Mouse (Mus musculus) lung, postnatal 25 days (tissue): ENCODE measurements around the gene Dcp1a.

Source experiments
- DNase-seq: peaks from one replicate; pipeline ENCODE4 v3.0.0; 2022; ENCODE audit warnings: low spot score

Dcp1a gene

DNA sequence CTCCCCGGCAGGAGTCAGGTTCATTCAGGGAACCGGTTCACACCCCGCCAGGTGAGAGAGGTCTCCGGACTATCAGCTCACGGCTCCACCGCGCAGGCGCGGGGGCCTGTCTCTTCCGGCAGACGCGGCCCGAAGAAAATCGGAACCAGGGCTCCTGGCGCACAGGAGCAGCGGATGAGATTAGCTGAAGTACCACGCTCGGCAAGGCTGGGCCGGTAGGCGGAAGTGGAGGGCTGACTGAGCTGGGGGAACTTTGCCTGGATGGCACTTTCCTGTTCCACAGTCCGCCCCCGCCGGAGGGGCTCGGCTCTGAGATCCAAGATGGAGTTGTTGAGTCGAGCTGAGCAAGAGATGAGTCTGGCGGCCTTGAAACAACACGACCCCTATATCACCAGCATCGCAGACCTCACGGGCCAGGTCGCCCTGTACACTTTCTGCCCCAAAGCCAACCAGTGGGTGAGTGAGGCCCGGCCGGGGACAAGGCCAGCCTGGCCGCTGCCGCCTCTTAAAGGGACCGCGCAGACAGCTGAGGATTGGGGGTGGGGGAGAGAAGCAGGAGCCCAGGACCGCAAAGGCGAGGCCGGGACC lies at the start of gene Dcp1a:
TSS of gene Dcp1a (plus strand) at position 175 of the 588 bp plus-strand sequence.
- DNase-seq, result peak; percentile 96

- DNase-seq, result no peak
Measured at GRCm38 (mm10) chr14:30429606-30430005, 49.7 kb upstream of the Dcp1a start.

GRCm38 (mm10) chr14:30430026-30430425 lies 49.3 kb upstream of the Dcp1a start:
- no peak for DNase-seq

DNA sequence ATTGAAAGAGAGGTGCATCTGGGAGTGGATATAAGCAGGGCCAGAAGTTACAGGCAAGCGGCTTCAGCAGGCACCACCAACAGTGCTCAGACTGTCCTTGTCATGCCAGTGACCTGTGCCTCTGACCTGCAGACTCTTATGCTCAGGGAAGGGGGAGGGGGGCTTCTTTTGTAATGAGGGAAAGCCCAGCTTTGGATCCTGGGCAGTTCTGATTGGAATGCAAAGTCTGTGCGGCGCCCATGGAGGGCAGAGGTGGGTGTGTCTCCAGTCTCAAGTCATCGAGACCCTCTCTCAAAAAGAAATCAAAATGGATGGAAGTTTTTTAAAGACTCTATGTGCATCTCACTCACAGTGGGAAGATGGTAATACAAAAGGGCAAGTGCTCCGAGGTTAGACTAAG lies 48.9 kb upstream of the Dcp1a start:
- no peak for DNase-seq

- peak; percentile 39 for DNase-seq
Measured at GRCm38 (mm10) chr14:30435316-30435715, 44.0 kb upstream of the Dcp1a start.

GRCm38 (mm10) chr14:30439915-30440314 lies 39.4 kb upstream of the Dcp1a start:
- DNase-seq, result no peak

GRCm38 (mm10) chr14:30455801-30456595 lies 23.3 kb upstream of the Dcp1a start:
- no peak for DNase-seq

DNA sequence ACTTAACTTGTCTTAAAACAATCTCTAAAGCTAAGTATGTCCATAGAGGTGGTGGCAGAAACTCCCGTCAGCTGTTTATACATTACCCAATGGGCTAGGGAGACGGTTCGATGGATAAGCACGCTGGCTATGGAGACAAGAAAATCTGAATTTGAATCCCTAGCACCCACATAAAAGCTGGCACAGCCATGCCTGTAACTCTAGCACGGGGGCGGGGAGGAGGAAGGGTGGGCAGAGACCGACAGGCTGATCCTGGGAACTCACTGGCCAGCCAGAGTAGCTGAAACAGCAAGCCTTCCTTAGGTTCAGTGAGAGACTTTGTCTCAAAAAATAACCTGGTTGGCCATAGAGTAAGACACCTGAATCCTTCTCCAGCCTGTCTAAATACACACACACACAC lies 21.9 kb upstream of the Dcp1a start:
- DNase-seq, result no peak

GRCm38 (mm10) chr14:30457897-30458296 lies 21.4 kb upstream of the Dcp1a start:
- DNase-seq, result peak; percentile 46

DNA sequence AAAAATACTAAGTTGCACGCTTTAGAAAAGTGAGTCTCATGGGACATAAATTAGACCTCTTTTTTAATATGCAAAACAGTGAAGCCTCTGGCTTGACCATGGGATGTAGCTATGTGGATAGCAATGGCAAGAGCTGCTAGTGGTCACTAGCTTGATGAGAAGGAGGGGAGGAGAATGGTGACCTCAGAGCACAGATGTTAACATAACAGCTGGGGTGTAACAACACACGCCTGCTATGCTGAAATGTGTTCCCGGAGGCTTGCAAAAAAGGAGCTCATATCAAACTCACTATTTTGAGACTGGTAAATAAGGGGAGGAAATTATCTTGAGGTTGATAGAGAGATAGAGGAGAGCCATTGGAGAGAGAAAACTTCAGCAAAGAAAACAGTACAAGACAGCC lies 20.5 kb upstream of the Dcp1a start:
- DNase-seq, result peak; percentile 38

GRCm38 (mm10) chr14:30459891-30460523 lies 19.3 kb upstream of the Dcp1a start:
- DNase-seq, result peak; percentile 78

GRCm38 (mm10) chr14:30463312-30463711 lies 16.0 kb upstream of the Dcp1a start:
- DNase-seq, result no peak

- no peak for DNase-seq
Measured at GRCm38 (mm10) chr14:30473605-30474004, 5.7 kb upstream of the Dcp1a start.

DNA sequence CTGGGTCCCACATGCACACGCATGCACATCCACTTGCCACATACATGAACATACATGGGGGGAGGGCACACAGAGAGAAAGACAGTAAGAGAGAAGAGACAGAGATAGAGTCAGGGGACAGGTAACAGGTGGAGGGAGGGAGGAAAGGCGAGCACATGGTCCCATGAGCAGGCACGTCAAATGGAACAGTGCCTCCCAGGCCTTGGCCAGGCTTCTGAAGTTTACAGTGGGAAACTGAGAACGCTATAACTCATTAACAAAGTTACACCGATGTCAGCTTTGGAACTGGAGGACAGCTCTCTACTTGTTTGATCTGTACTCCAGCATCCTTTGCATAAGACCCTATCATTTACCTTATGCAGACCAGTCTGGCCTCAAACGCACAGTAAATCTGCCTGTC lies 4.9 kb upstream of the Dcp1a start:
- no peak for DNase-seq

DNA sequence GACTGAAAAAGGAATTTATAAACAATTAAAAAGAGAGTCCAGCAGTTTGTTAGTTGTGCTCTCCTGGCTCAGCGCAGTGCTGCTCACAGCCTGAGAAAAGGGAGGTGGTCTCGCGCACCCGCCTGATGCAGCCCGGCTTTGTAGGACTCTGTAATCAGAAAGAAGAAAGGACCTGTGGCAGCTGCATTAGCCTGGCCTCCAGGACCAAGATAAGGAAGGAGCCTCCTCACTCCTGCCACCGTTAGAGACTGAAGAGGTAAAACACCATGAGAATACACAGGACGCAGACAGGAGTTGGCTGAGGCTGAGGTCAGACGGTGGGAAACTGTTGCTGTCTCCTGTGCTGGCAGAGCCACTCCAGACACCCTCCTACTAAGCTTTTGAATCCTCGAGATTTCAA lies 12.0 kb downstream of the Dcp1a start, which contains the start of gene Cacna1d:
TSS of gene Cacna1d (minus strand) at position 114 of the 400 bp plus-strand sequence.
- no peak for DNase-seq

GRCm38 (mm10) chr14:30493276-30493675 lies 13.9 kb downstream of the Dcp1a start:
- no peak for DNase-seq

DNA sequence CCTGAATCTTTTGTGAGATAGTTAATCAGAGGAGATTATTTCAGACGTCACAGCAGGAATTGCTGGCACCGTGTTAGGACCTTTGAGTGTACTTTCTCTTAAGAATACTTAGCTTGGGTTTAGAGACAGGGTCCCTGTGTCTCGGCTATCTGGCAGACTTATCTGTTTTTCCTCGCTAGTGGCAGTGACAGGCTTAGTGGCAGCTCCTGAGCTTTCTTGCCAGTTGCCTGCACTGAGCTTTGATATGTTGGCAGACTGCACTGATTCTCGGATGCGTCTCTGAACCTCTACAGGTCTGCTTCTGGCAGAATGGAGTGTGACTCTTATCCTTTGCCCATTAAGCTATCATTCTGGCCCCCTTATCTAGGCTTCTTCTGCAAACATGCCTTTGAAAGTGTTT lies 15.7 kb downstream of the Dcp1a start:
- no peak for DNase-seq

- DNase-seq, result no peak
Measured at GRCm38 (mm10) chr14:30498202-30498601, 18.9 kb downstream of the Dcp1a start.

DNA sequence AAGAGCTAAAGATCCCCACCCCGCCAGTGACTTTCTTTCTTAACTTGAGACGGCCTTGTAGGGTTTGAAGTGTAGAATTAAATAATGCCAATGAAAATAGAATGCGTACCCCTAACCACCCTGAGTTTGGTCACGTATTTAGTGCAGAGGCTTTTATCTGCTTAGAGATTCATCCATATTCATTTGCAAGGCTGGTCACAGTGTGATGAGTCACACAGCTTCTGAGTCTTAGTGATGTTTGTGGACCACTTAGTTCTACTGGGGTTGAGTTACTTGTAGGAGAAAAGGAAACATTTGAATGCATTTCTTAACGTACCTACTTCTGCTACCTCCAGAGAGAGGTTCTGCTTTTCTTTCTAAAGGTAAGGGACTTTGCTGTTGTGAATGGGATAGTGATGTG lies 25.7 kb downstream of the Dcp1a start:
- DNase-seq, result no peak

GRCm38 (mm10) chr14:30510214-30510763 lies 31.0 kb downstream of the Dcp1a start:
- DNase-seq, result no peak

DNA sequence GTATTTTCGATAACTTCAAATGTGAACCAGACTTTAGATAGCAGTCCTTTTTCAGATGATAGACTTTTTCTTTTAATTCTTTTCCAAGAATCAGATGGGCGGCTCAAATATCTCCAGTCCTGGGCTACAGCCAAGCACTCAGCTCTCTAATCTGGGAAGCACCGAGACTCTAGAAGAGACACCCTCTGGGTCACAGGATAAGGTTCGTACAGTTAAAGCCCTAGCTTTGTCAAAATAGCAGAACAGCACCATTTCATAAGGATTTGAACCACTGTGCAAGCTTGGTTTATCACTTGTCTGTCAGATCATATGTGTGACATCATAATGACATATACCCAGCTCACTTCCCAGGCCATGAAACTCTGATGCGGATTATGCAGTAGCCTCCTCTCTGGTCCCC lies 33.6 kb downstream of the Dcp1a start:
- DNase-seq, result no peak

DNA sequence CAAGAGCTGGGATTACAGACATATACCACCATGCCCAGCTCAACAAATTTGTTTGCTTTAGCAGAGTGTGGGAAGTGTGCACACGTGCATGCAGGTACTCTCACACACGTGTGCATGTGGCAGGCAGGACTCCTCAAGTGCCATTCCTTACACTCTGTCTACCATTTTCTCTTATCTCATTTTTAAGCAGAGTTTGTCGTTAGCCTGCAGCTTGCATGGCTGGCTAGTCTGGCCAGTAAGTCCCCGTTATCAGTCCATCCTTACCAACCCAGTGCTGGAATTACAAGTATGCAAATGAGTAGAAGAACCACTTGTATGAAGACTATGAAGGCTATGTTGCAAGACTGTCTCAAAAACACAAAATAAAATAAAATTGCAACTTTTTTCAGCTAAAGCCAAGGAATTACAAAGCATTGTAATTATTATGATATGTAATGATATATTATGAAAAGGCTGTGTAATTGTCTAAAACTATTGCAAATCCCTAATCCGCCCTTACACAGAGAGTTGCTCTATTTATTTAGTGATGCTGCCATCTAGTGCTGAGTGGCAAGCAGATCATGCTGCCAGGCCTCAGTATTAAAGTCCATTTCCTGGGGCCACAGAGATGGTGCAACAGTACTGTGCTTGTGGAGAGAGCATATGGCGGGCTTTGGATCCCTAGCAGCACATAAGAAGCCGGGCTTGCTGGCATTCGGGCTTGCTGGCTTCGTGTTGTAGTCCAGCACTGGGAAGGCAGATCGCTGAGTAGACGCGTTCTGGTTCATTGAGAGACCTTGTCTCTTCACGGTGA lies 36.8 kb downstream of the Dcp1a start:
- peak; percentile 23 for DNase-seq
